Mouse (Mus musculus): ENCODE measurements around the gene Cyfip2.
"Not testable (repeated sequence)": the region's sequence is repeated elsewhere in the genome, so short reads cannot be mapped to it uniquely, and the experiment has no call there.

The Cyfip2 gene

DNA sequence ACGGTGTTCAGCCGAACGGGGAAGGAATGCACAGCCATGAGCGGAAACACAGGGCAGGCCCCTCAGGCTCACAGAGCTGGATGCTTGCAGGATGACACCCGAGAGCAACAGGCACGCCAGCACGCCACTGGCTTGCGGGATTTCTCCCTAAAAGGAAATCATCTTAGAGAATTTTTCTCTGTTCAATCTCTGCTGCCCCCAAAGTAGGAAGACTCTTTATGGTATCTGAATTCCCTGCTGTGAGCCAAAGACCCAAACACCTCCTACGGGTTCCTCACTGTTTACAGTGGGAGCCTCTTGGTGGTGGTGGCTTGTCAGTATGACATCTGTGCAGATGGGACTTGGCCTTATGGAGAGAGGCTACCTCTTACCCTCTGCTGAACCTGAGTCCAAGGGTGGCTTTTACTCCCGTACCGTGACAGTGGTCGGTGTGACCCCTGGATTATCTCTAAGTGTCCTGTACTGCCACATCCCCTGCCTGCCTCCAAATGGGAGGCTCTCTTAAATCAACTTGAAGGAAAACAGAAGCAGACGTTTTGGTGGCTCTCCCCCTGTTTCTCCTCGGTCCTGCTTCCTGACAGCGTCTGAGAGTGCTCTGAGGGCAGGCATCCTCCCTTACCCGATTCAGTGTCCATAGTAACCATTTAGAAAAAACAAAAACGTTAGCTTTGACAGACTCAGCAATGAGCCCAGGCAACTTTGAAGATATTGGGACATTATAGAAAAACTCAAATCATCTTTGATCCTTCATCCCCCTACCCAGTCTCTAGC is 106.8 kb downstream of the Cyfip2 start:
- ATAC-seq (ENCODE audit: insufficient number of reproducible peaks, low FRiP score, low TSS enrichment) = no peak

DNA sequence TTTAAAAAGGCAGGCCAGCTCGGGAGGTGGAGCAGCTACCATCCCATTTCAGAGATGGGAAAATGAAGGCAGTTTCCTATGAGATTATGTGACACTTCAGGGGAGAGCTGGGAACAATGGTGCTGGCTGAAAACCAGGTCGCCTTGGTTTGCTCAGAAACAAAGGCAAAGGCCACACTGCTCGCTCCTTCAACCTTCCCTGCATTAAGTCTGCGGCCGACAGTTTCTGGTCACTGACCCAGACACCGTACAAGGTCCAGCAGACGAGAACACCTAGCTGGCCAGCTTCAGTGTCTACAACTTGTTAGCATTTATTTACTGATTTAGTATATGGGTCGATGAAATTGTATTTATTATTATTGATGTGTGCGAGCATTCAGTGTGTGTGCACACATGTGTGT is 107.8 kb downstream of the Cyfip2 start:
- no peak for ATAC-seq (ENCODE audit: insufficient number of reproducible peaks, low FRiP score, low TSS enrichment)

DNA sequence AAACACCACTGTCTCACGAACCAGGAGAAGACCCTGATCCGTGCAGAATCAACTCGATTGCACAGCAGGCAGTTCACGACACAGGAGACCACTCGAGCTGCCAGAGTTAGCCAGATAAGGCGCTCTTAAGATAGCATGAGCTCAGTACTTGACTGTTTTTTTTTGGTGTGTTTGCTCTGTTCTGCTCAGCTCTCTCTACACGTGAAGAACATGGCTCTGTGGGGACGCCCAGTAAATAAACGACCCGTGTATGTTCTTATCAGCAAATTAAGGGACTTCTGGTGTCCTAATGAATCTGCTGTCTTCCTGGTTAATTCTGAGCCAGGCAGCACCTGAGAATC is 110.1 kb downstream of the Cyfip2 start:
- no peak for ATAC-seq (ENCODE audit: insufficient number of reproducible peaks, low FRiP score, low TSS enrichment)

DNA sequence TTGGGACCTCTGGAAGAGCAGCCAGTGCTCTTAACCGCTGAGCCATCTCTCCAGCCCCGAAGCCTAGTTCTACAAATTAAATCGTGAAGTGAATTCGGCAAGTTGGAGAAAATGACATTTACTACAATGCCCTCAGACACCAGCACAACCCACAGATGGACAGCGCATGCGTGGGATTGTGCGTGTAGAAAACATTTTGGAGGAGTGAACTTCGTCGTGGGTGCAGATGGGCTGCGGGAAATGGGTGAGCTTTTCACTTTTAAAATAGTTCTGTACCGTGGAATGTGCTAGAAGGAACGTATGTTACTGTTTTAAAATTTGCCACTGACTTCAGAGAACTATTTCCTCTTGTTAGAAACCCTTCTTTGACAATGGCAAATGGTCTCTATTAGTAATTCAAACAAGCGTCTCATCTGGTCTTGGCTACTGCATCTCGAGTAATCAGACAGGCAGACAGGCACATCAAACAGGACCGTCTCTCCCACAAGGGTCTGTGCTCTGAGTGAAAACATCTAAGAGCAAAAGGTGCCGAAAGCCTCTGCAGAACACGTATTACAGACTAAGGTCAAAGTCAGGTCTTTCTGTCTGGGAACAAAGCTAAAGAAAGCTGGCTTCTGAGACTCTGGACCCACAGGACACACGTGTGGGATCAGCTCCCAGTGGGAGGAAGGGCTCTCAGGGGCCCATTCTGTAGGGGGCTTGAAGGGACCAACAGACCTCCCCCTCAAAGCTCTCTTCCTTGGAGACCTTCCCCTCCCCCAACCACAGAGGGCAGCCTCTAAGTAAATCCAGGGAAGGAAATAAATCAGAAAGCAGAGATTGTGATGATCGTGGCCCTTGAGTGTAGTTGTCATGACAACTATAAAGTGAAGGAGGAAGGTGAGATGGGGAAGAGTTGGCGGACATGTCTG is 110.8 kb downstream of the Cyfip2 start:
- ATAC-seq (ENCODE audit: insufficient number of reproducible peaks, low FRiP score, low TSS enrichment) = no peak

DNA sequence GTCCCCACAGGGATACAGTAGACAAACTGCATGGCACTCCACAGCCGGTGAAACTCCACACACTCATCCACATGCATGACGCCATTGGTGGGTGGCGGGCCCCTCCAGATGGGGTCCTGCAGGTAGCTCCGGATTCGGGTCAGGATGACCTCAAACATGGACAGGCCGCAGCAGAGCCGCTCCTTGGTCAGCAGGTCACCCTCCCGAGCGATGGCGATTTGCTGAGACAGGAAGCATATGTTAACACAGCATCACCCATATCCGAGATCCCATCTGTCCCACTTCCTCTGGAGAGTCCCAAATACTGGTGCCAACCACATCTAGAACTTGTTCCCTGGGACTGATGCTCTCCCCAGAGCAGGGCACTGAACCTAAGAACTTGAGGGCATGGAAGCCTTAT is 112.0 kb downstream of the Cyfip2 start:
- peak; percentile 40 for ATAC-seq (ENCODE audit: insufficient number of reproducible peaks, low FRiP score, low TSS enrichment)

DNA sequence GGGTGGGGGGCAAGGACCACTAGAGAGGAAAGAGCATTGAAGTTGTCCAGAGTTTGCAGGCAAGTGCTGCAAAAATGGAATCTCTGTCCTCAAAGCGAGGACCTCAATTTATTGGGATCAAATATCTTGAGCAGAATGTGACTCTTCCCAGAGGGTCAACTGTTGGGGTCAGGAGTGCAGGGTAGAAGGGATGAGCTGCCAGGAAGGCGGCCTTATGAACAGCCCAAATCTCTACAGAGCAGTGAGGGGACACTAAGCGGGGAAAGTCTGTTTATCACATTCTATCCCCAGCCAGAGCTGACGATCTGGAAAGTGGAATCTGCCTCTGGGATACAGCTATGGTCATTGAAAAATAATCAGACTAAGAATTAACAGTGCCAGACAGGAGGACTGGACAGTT is 118.5 kb downstream of the Cyfip2 start:
- ATAC-seq (ENCODE audit: insufficient number of reproducible peaks, low FRiP score, low TSS enrichment) = no peak

DNA sequence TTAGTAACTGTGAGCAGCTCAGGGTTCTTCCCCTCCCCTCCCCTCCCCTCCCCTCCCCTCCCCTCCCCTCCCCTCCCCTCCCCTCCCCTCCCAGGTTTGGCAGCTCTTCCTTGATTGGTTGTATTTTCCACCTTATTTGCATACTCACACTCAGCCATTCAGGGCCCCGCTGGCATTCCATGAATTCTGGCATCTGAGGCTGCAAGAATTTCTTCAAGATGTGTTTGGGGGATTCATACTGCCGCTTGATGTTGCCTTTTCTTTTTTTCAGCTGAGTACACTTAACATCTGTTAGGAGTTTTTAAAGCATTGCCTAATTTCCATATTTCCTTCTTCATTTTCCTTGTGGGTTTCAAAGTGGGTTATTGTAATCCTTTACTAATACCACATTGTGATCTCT is 124.4 kb downstream of the Cyfip2 start:
- no peak for ATAC-seq (ENCODE audit: insufficient number of reproducible peaks, low FRiP score, low TSS enrichment)

DNA sequence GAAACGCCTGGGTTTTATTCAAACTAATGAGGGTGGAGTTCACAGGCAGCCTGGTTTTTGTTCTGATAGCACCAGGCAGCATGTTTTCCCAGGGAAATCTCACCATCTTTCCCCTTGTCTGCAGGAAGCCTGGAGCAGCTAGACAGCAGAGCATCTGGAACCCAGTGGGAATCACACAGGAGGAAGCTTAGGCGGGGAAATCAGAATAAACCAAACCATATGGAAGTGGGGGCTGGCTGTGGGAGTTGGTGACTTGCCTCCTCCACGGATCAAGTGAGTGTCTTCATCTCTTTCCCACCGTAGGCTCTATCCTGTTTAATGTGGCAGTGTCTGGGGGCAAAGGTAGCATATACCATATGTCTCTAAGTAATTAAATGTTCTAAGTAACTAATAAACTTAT is 127.2 kb downstream of the Cyfip2 start:
- ATAC-seq (ENCODE audit: insufficient number of reproducible peaks, low FRiP score, low TSS enrichment) = no peak

DNA sequence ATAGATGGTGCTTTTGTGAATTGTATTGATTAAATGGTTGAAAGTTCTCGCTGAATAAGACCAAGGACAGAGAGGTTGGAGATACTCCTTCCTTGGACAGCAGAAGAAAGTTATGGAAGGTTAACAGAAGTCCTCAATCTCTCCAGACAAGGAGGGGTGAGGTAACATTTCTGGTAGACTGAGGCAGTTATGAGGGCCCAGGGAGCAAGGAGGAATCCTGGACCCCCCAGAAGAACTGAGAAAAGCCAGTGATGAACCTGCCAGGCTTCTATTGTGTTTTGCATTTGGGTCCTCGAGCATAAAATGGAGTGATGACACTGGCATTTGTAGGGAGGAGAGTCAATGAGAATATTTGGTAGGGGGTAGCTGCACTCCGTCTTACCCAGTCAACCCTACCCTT is 127.7 kb downstream of the Cyfip2 start:
- ATAC-seq (ENCODE audit: insufficient number of reproducible peaks, low FRiP score, low TSS enrichment) = no peak

DNA sequence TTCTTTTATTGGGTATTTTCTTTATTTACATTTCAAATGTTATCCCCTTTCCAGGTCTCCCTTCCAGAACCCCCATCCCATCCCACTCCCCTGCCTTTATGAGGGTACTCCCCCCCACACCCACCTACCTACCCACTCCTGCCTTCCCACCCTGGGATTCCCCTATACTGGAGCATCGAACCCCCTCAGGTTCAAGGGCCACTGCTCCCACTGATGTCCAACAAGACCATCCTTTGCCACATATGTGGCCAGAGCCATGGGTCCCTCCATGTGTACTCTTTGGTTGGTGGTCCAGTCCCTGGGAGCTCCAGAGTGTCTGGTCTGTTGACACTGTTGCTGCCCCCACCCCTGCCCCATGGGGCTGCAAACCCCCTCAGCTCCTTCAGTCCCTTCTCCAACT is 130.6 kb downstream of the Cyfip2 start:
- ATAC-seq (ENCODE audit: insufficient number of reproducible peaks, low FRiP score, low TSS enrichment) = not testable (repeated sequence)

DNA sequence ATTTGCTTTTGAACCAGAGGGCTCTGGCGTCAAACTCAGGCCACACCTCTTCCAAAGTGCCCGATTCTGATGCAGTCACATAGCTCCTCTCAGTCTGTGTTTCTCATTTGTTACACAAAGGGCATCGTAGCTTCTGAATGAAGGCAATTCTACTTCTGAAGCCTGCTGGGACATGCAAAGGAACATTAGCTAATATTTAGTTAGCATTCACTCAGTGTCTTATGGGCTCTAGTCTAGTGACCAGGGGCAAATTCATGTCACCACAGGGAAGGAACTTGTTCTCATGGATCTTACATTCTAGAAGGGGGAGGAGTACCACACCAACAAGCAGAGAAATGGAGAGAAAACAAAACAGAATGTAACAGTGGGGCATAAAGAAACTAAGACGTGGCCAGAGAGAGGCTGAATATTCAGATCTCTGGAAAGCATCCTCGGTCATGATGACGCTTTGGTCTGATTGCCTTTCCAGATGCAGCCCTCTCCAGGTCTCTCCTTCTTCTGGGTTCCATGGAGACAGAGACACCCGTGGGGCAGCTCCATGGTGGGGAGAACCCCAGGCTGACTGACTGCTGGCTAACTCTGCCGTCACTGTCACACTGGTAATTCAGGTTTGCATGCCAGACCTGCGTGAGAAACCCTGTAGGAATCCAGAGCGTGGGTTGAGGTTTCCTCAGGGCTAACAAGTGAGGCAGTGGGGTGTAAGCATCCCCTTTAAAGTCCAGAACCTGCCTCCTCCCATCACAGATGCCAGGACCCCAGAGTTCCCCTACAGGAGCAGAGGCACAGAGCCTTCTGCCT is 135.2 kb downstream of the Cyfip2 start:
- ATAC-seq (ENCODE audit: insufficient number of reproducible peaks, low FRiP score, low TSS enrichment) = no peak

DNA sequence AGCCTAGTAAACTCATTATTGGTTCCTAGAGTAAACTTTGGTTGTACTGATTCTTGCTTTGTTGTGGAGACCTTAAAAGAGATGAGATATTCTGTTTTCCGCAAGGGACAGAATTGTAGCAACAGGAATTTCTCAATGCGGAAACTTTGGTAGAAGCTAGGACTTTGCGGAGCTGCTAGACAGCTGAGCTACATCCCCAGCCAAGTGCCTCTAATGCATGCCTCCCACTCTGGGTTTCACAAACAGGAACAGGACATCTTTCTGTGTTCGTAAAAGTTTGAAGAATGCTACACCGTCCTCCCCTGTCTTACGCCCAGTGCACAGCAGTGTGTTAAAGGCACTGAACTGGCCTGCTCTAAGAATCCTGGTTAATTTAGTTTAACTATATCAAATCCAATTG is 136.5 kb downstream of the Cyfip2 start:
- ATAC-seq (ENCODE audit: insufficient number of reproducible peaks, low FRiP score, low TSS enrichment) = no peak

DNA sequence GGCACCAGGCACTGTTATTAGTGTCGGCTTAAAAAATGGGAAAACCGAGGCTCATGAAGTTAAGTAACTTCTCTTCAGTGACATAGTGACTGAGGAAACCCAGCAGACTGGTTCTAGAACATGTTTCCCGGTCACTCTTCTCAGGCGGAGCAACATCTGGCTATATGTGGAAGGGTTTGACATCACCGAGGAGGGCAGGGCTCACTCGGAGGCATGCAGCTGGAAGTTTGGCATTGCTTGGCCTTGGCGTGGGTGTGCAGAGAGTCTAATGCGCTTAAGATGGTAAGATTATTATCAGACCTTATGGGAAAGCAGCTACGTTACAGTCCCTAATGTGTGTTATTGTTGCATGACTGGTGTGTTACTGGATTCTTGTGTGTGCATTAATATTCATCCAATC is 140.5 kb downstream of the Cyfip2 start:
- no peak for ATAC-seq (ENCODE audit: insufficient number of reproducible peaks, low FRiP score, low TSS enrichment)

DNA sequence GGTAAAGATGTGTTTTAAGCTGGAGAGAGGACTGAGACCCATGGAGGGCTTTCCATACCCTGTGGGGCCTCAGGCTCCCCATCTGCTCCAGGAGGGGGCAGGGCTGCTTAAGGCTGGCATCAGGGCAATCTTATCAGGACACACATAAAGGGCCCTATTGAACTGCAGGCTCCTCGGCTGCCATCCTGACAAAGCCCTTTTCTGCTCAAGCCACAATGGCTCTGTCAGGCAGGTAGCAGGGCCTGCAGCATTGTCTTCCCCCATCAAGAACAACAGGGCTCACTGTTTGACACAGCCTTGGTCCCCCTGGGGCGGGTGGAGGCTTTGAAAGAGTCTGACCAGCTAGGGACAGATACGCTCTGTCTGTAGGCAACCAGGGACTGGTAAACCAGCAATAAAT is 142.8 kb downstream of the Cyfip2 start:
- no peak for ATAC-seq (ENCODE audit: insufficient number of reproducible peaks, low FRiP score, low TSS enrichment)

DNA sequence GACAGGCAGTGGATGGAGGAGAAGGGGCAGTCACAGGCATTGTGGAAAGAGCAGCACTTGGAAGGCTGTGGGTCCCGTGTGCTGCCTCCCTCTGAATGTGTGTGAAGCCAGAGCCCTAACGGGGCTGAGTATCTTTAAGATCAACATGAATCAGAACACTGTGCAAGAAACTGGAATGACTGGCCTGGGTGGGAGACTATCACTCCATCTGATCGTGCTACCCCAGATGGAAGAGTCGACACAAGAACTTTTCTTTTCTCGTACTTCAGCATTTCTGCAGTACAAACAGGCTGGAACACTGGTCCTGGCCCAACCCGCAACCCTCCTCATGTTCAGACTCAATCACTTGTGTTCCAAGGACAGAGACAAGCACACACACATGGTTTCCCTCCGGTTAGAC is 144.2 kb downstream of the Cyfip2 start:
- ATAC-seq (ENCODE audit: insufficient number of reproducible peaks, low FRiP score, low TSS enrichment) = no peak

DNA sequence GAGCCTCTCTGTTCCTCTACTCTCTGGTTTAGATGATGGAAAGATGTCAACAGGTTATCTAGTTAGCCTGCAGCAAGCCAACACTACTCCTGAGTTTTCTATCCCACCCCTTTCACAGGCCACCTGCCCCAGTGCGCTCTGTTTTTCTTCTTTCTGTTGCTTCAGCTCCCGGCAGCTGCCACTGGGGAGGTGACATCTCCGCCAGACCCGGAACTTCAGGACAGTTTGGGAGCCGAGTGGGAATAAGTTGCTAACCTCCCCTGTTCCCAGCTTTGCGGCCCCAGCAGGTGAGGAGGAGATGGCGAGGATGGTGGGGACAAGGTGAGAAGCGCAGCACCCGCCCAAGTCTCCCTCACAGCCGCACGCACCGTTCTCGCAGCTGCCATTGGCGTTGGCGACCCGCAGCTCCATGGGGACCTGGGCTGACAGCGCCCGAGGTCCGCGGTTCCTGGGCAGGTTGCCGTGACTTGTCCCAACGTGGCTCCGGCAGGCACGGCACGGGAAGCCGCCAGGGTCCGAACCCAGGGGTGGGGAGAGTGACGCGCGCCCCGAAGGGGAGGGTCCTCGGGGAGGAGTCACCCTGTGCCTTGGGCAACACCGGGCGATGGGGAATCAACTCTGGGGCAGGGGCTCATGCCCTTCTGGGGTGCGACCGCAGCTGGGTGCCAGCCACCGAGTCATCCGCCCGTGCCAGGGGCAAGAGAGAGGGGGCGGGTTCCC is 146.6 kb downstream of the Cyfip2 start, which contains the start of gene Nipal4:
Gene Nipal4, minus strand, starts transcription at position 643 of the 720 bp plus-strand sequence.
- no peak for ATAC-seq (ENCODE audit: insufficient number of reproducible peaks, low FRiP score, low TSS enrichment)

DNA sequence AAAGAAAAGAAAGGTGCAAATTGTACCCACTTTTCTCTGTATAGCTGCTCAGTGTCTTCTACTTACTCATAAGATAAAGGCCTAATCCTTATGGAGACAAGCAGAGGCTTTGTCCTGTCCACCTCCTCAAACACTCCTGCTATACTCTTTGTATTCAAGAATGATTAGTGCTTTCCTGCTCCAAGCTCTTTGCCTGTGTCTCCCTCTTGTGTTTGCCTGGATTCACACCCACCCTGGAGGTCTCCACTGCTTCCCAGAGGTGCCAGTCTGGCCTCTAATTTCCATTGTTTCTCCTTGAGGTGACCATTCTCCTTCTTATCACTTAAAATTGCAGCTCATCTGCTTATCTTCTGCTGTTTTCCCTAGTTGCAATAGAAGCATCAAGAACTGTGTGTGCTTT is 155.2 kb downstream of the Cyfip2 start:
- ATAC-seq (ENCODE audit: insufficient number of reproducible peaks, low FRiP score, low TSS enrichment) = no peak

DNA sequence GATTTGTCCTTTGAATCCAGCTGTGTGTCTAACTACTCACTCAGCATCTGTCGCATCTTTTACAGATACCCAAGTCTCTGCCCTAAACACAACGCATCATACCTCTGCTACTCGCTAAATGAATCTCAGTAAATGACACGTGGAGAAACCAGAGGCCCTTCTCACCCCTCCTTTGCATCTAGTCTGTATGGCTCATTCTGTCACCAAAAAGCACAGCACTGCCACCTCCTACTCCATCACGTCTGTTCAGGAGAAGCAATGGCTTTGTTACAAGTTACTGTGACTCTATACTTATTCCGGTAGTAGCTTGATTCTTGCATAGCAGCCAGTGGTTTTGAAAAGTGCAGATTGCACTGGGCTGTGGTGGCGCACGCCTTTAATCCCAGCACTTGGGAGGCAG is 155.7 kb downstream of the Cyfip2 start:
- no peak for ATAC-seq (ENCODE audit: insufficient number of reproducible peaks, low FRiP score, low TSS enrichment)

DNA sequence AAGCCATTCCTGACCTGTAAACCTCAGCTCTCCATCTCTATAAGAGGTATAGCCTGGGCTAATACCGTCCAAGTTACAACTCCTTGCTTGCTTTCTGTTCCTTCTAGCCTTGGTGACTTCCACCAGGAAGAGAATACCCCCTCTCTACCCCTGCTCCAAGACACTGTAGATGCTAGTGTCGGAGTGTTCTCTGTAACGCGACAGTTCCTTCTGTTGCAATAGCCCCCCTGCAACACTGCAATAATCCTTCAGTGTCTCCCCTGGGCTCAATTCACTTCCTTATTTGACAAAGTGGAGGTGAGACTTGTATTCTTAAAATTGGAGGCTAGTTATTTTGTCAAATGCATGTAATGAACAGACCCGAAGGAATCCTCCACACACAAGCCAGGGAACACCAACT is 166.0 kb downstream of the Cyfip2 start:
- ATAC-seq (ENCODE audit: insufficient number of reproducible peaks, low FRiP score, low TSS enrichment) = no peak

DNA sequence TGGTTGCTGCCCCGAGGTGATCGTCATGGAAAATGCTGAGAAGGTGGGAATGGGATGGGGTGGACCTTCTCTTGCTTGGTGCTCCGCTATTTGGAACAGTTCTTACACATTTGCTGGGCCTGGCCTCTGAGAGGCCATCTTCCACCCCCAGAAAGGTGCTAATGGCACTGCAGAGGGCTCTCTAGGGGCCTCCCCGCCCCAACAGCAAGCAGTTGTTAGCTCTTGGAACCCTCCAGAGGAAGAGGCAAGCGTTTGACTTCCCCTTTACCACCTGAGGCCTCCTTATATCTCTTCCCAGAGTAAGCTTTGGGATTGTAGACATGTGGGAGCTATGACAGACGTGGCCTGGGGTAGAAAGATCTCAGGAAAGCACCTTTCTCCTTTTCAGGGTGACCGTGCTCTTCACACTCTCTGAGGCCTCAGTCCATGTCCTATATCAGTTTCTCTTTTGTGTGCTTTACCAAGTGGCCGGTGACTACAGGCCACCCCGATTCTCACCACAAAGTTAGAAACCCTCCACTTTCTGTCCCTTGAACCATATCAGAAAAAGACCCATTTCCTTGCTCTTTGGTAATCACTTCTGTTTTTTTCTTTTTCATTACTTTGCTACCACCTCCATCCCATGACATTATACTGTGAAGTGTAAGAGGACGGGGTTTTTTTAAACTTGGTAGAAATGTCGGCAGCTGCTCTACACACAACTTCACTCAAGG is 167.3 kb downstream of the Cyfip2 start:
- ATAC-seq (ENCODE audit: insufficient number of reproducible peaks, low FRiP score, low TSS enrichment) = no peak
